Mouse (Mus musculus): ENCODE results near the gene Glyatl3.

- no peak for TF ChIP-seq CTCF (IDR thresholded peaks at IDR 0.05; ENCODE audit: low read depth)
- no peak for TF ChIP-seq EP300 (IDR thresholded peaks at IDR 0.05; ENCODE audit: low read depth)
These were observed 34.6 kb downstream of the Glyatl3 start for GRCm38 (mm10) chr17:40879528-40879923.

Measured in heart, postnatal 0 days (tissue).